Mouse (Mus musculus): ENCODE results near the gene Enah.

GRCm38 (mm10) chr1:181937064-181937463 is 82.7 kb downstream of the Enah start:
- TF ChIP-seq CTCF (IDR thresholded peaks at IDR 0.05; ENCODE audit: borderline replicate concordance, control insufficient read depth, extremely low read depth, insufficient read depth, low read length, poor library complexity) (no peak), POLR2A (IDR thresholded peaks at IDR 0.05; ENCODE audit: control insufficient read depth, extremely low read depth, insufficient read depth, low read length, poor library complexity) (no peak)

Measured in thymus, adult 2 months (tissue).